In the genomic region with DNA sequence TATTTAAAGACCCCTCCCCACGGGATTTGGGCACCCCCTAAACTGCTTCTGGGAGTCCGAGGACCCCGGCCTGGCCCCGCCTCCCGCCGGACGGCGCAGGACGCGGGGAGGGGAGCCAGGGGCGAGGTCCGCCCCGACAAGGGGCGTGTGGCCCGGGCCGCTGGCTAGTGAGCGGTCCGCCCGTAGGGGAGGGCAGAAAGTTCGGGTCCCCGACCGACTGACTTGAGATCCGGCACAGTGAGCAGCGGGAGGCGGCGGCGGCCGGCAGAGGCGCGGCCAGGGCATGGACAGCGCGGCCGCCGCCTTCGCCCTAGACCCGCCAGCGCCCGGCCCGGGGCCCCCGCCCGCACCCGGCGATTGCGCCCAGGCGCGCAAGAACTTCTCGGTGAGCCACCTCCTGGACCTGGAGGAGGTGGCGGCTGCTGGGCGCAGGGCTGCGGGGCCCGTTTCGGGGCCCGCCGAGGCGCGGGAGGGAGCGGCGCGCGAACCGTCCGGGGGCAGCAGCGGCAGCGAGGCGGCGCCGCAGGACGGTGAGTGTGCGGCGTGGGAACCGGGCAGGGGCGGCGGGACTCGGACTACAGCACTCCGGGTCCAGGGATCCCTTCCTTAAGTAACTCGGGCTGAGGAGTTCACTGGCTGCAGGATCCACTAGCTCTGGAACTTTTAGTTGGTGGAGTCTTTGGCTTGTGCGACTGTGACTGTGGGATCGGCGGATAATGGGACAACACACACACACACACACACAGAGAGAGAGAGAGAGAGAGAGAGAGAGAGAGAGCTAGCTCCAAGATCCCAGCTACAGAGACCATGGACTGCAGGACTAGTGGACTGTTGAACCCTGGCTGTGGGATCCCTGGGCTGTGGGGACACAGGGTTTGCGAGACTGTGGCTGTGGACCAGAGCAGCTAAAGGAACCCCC, we compare ENCODE assay signal across 8 mouse cellular contexts. TPM values are rescaled to one million over a fixed set of nuclear protein-coding genes. Genes with fewer than 3 reads are reported as not detected.
DNase-seq lines count a peak whose midpoint lies in the region; ATAC-seq and TF ChIP-seq lines count a peak whose summit lies in the region.

No protein-coding gene starts in this region.

- H3K9me3 ChIP-seq in heart, embryonic 16.5 days (replicated peaks; ENCODE audit: control insufficient read depth, low read length) = no peaks in the 10 kb centered on the region
- H3K9me3 ChIP-seq in limb, embryonic 15.5 days = no peaks in the 10 kb centered on the region

- no peaks in the 10 kb centered on the region for H3K36me3 ChIP-seq in heart, embryonic 16.5 days (ENCODE audit: control insufficient read depth, insufficient read depth)
- no peaks in the 10 kb centered on the region for H3K36me3 ChIP-seq in limb, embryonic 15.5 days

- peak; percentile 43 for DNase-seq in gastrocnemius, postnatal 10 days
- no peak for DNase-seq in gastrocnemius, adult 18-20 months (ENCODE audit: low spot score)
- DNase-seq in adrenal gland, postnatal 36 days = peak; percentile 31 to 46
- no peak for DNase-seq in right cerebral cortex, postnatal 36 days (ENCODE audit: low spot score in 2 of 2)
- DNase-seq in T-cell, adult 2 months (ENCODE audit: low spot score) = no peak

- H3K27ac ChIP-seq in heart, embryonic 16.5 days (ENCODE audit: low read length) = peak overlapping the region; percentile 25; the same call in 1 of the 2 replicates
- peak overlapping the region; percentile 85 for H3K27ac ChIP-seq in limb, embryonic 15.5 days
- H3K27ac ChIP-seq in olfactory bulb, adult 2 months (ENCODE audit: insufficient read depth, low read depth, low read length) = no peak overlapping the region

- peak; percentile 20 for ATAC-seq in heart, embryonic 16.5 days (replicated peaks; ENCODE audit: extremely low read depth, insufficient read depth, low FRiP score)
- peak; percentile 32; the same call in 1 of the 2 replicates for ATAC-seq in limb, embryonic 15.5 days (ENCODE audit: insufficient number of reproducible peaks, low FRiP score, low TSS enrichment, low read depth)

- no peak for TF ChIP-seq POLR2A in olfactory bulb, adult 2 months (IDR thresholded peaks at IDR 0.05; ENCODE audit: insufficient read depth, low read depth, low read length)

- H3K9ac ChIP-seq in heart, embryonic 16.5 days (ENCODE audit: low read length) = peak overlapping the region; percentile 75
- peak overlapping the region; percentile 88 for H3K9ac ChIP-seq in limb, embryonic 15.5 days

- TF ChIP-seq CTCF in olfactory bulb, adult 2 months (IDR thresholded peaks at IDR 0.05; ENCODE audit: insufficient read depth, low read depth, low read length) = no peak

- WGBS in heart, embryonic 16.5 days = under 1% methylated on average over 77 of the region's 80 CpGs
- WGBS in limb, embryonic 15.5 days = under 1% methylated on average over 77 of the region's 80 CpGs
- 3% methylated on average over 79 of the region's 80 CpGs for WGBS in olfactory bulb, adult 2 months

- H3K4me3 ChIP-seq in heart, embryonic 16.5 days (ENCODE audit: low read length) = peak overlapping the region; percentile 59
- peak overlapping the region; percentile 73 for H3K4me3 ChIP-seq in limb, embryonic 15.5 days
- peak overlapping the region; percentile 44 for H3K4me3 ChIP-seq in olfactory bulb, adult 2 months (ENCODE audit: insufficient read depth, low read depth, low read length)

- peak overlapping the region; percentile 76 for H3K4me2 ChIP-seq in heart, embryonic 16.5 days (ENCODE audit: low read depth, low read length)
- H3K4me2 ChIP-seq in limb, embryonic 15.5 days = peak overlapping the region; percentile 76

- H3K4me1 ChIP-seq in heart, embryonic 16.5 days (ENCODE audit: control insufficient read depth, insufficient read depth, low read length) = peaks cover 25% of the 10 kb centered on the region
- H3K4me1 ChIP-seq in limb, embryonic 15.5 days = peaks cover 45% of the 10 kb centered on the region
- peaks cover 15% of the 10 kb centered on the region for H3K4me1 ChIP-seq in olfactory bulb, adult 2 months (ENCODE audit: control insufficient read depth, insufficient read depth, low read length)

- H3K27me3 ChIP-seq in heart, embryonic 16.5 days (ENCODE audit: control insufficient read depth, insufficient read depth, low read length) = peaks cover 2% of the 10 kb centered on the region; the same call in 1 of the 2 replicates
- H3K27me3 ChIP-seq in limb, embryonic 15.5 days = no peaks in the 10 kb centered on the region

RNA-seq across cellular contexts. Expression of a gene that starts 10.6 kb away (rescaled TPM):
- 1 to 10 TPM; 4.3 to 4.8 TPM for total RNA-seq in gastrocnemius, postnatal 10 days (2021)
- total RNA-seq in gastrocnemius, adult 18-20 months (2021) = 1 to 10 TPM; 1.9 TPM
- 1 to 10 TPM in 1 of 2 experiments, under 1 TPM in 1; 0.46 to 2.2 TPM for total RNA-seq in adrenal gland, postnatal 36 days (2021)
- 10.8 and 13.9 TPM in 2 replicates for polyA plus RNA-seq in heart, embryonic 16.5 days (2015; fragmentation: Nextera tagmentation; extraction: Ambion mirVana)
- polyA plus RNA-seq in limb, embryonic 15.5 days (2015; fragmentation: Nextera tagmentation; extraction: Ambion mirVana) = 47.6 and 65.0 TPM in 2 replicates
- polyA plus RNA-seq in olfactory bulb, adult 2 months (2012; ENCODE audit: insufficient read depth, insufficient read length, low replicate concordance, missing spikeins) = not detected in 2 replicates

RNA-seq across cellular contexts. Expression of a gene that starts 15.3 kb away (rescaled TPM):
- total RNA-seq in gastrocnemius, postnatal 10 days (2021) = 1 to 10 TPM; 8.9 to 9.0 TPM
- total RNA-seq in gastrocnemius, adult 18-20 months (2021) = 1 to 10 TPM; 7.2 to 9.7 TPM
- 10 to 100 TPM; 23.9 to 27.0 TPM for total RNA-seq in adrenal gland, postnatal 36 days (2021)
- 20.1 and 22.5 TPM in 2 replicates for polyA plus RNA-seq in heart, embryonic 16.5 days (2015; fragmentation: Nextera tagmentation; extraction: Ambion mirVana)
- 32.8 and 34.4 TPM in 2 replicates for polyA plus RNA-seq in limb, embryonic 15.5 days (2015; fragmentation: Nextera tagmentation; extraction: Ambion mirVana)
- not detected in 2 replicates for polyA plus RNA-seq in olfactory bulb, adult 2 months (2012; ENCODE audit: insufficient read depth, insufficient read length, low replicate concordance, missing spikeins)

RNA-seq across cellular contexts. Expression of a gene that starts 37.8 kb away (rescaled TPM):
- total RNA-seq in gastrocnemius, postnatal 10 days (2021) = 10 to 100 TPM; 20.1 to 22.8 TPM
- total RNA-seq in gastrocnemius, adult 18-20 months (2021) = 10 to 100 TPM; 10.6 to 11.3 TPM
- total RNA-seq in adrenal gland, postnatal 36 days (2021) = 10 to 100 TPM; 49.6 to 52.2 TPM
- 90.0 and 90.4 TPM in 2 replicates for polyA plus RNA-seq in heart, embryonic 16.5 days (2015; fragmentation: Nextera tagmentation; extraction: Ambion mirVana)
- polyA plus RNA-seq in limb, embryonic 15.5 days (2015; fragmentation: Nextera tagmentation; extraction: Ambion mirVana) = 86.3 and 89.5 TPM in 2 replicates
- polyA plus RNA-seq in olfactory bulb, adult 2 months (2012; ENCODE audit: insufficient read depth, insufficient read length, low replicate concordance, missing spikeins) = not detected in 2 replicates

RNA-seq across cellular contexts. Expression of a gene that starts 42.0 kb away (rescaled TPM):
- total RNA-seq in gastrocnemius, postnatal 10 days (2021) = 1 to 10 TPM in 1 of 2 experiments, under 1 TPM in 1; 0.33 to 1.1 TPM
- 1 to 10 TPM; 2.4 to 8.2 TPM for total RNA-seq in gastrocnemius, adult 18-20 months (2021)
- 1 to 10 TPM in 1 of 2 experiments, under 1 TPM in 1; 0.99 to 2.8 TPM for total RNA-seq in adrenal gland, postnatal 36 days (2021)
- 2.2 and 2.7 TPM in 2 replicates for polyA plus RNA-seq in heart, embryonic 16.5 days (2015; fragmentation: Nextera tagmentation; extraction: Ambion mirVana)
- 2.4 and 3.1 TPM in 2 replicates for polyA plus RNA-seq in limb, embryonic 15.5 days (2015; fragmentation: Nextera tagmentation; extraction: Ambion mirVana)
- not detected in 2 replicates for polyA plus RNA-seq in olfactory bulb, adult 2 months (2012; ENCODE audit: insufficient read depth, insufficient read length, low replicate concordance, missing spikeins)

Comparison
In these comparisons a context has a peak if more than half of its experiments do, and no peak if none do; other contexts are left out.
1. DNase-seq: peak in gastrocnemius, postnatal 10 days (single experiment) and adrenal gland, postnatal 36 days (2 of 2); none in gastrocnemius, adult 18-20 months (single experiment), right cerebral cortex, postnatal 36 days (0 of 2) and T-cell, adult 2 months (single experiment).
2. Peak in every context shown above with its lines, with median percentiles within 50 percentile points of each other: H3K4me3 ChIP-seq.